Mouse (Mus musculus): ENCODE data around the gene Commd7. TPM values are rescaled to one million over a fixed set of nuclear protein-coding genes. Genes with fewer than 3 reads are reported as not detected.

The Commd7 gene
- total RNA-seq, 2 experiments from 2014 or later = 32.2 to 45.9 TPM

GRCm38 (mm10) chr2:153592056-153593014 lies 40.2 kb downstream of the Commd7 start:
- ATAC-seq (replicated peaks; ENCODE audit: poor library complexity) = no peak

GRCm38 (mm10) chr2:153586515-153587174 lies 45.9 kb downstream of the Commd7 start:
- ATAC-seq (replicated peaks; ENCODE audit: poor library complexity) = peak; percentile 76

- no peak for ATAC-seq (replicated peaks; ENCODE audit: poor library complexity)
Observed at GRCm38 (mm10) chr2:153585981-153586380, 46.6 kb downstream of the Commd7 start.

- no peak for ATAC-seq (replicated peaks; ENCODE audit: poor library complexity)
Observed at GRCm38 (mm10) chr2:153584396-153584795, 48.2 kb downstream of the Commd7 start.

GRCm38 (mm10) chr2:153583641-153584049 lies 48.9 kb downstream of the Commd7 start:
- ATAC-seq (replicated peaks; ENCODE audit: poor library complexity) = peak; percentile 81

- ATAC-seq (replicated peaks; ENCODE audit: poor library complexity) = peak; percentile 26
Observed at GRCm38 (mm10) chr2:153582876-153583585, 49.5 kb downstream of the Commd7 start.

GRCm38 (mm10) chr2:153581416-153581815 lies 51.2 kb downstream of the Commd7 start:
- ATAC-seq (replicated peaks; ENCODE audit: poor library complexity) = no peak

- ATAC-seq (replicated peaks; ENCODE audit: poor library complexity) = no peak
Observed at GRCm38 (mm10) chr2:153580458-153580985, 52.1 kb downstream of the Commd7 start.

GRCm38 (mm10) chr2:153580042-153580441 lies 52.5 kb downstream of the Commd7 start:
- ATAC-seq (replicated peaks; ENCODE audit: poor library complexity) = no peak

GRCm38 (mm10) chr2:153577122-153577521 lies 55.5 kb downstream of the Commd7 start:
- ATAC-seq (replicated peaks; ENCODE audit: poor library complexity) = peak; percentile 74

GRCm38 (mm10) chr2:153576150-153576549 lies 56.4 kb downstream of the Commd7 start:
- peak; percentile 52 for ATAC-seq (replicated peaks; ENCODE audit: poor library complexity)

GRCm38 (mm10) chr2:153575554-153575953 lies 57.0 kb downstream of the Commd7 start:
- no peak for ATAC-seq (replicated peaks; ENCODE audit: poor library complexity)

- ATAC-seq (replicated peaks; ENCODE audit: poor library complexity) = no peak
Observed at GRCm38 (mm10) chr2:153573101-153573500, 59.5 kb downstream of the Commd7 start.

GRCm38 (mm10) chr2:153568541-153568940 lies 64.0 kb downstream of the Commd7 start:
- ATAC-seq (replicated peaks; ENCODE audit: poor library complexity) = peak; percentile 97

GRCm38 (mm10) chr2:153568013-153568412 lies 64.6 kb downstream of the Commd7 start:
- peak; percentile 33 for ATAC-seq (replicated peaks; ENCODE audit: poor library complexity)

Other genes starting within 250 kb of the Commd7 start
- gene 4930404H24Rik, start 140.0 kb downstream of the Commd7 start, total RNA-seq (2015) = not detected in 2 replicates
- gene 4930404H24Rik, start 140.0 kb downstream of the Commd7 start, total RNA-seq (2017) = not detected in 2 replicates
- 3.0 and 4.4 TPM in 2 replicates for gene Nol4l, start 102.8 kb downstream of the Commd7 start, total RNA-seq (2015)
- gene Nol4l, start 102.8 kb downstream of the Commd7 start, total RNA-seq (2017) = 1.4 and 3.7 TPM in 2 replicates
- gene Dnmt3b, start 16.7 kb upstream of the Commd7 start, total RNA-seq (2015) = 15.0 and 17.8 TPM in 2 replicates
- gene Dnmt3b, start 16.7 kb upstream of the Commd7 start, total RNA-seq (2017) = 15.2 and 16.7 TPM in 2 replicates
- gene Dnmt3c, start 63.9 kb upstream of the Commd7 start, total RNA-seq (2015) = 0.07 and 0.22 TPM in 2 replicates
- 0.20 TPM in 1 of 2 replicates, not detected in the other for gene Dnmt3c, start 63.9 kb upstream of the Commd7 start, total RNA-seq (2017)
- 121 and 132 TPM in 2 replicates for gene Mapre1, start 108.5 kb upstream of the Commd7 start, total RNA-seq (2015)
- 221 and 234 TPM in 2 replicates for gene Mapre1, start 108.5 kb upstream of the Commd7 start, total RNA-seq (2017)
- 0.05 TPM in 1 of 2 replicates, not detected in the other for gene Efcab8, start 147.2 kb upstream of the Commd7 start, total RNA-seq (2015)
- 0.14 and 0.17 TPM in 2 replicates for gene Efcab8, start 147.2 kb upstream of the Commd7 start, total RNA-seq (2017)
- gene Sun5, start 238.3 kb upstream of the Commd7 start, total RNA-seq (2015) = not detected in 2 replicates
- gene Sun5, start 238.3 kb upstream of the Commd7 start, total RNA-seq (2017) = not detected in 2 replicates
- not detected in 2 replicates for gene Bpifb2, start 242.3 kb upstream of the Commd7 start, total RNA-seq (2015)
- not detected in 2 replicates for gene Bpifb2, start 242.3 kb upstream of the Commd7 start, total RNA-seq (2017)

Data from megakaryocyte progenitor cell, adult 5-6 weeks (primary cell).